Mouse (Mus musculus) bone marrow macrophage, adult 2 months (primary cell): Measurements from ENCODE around the gene Gm28635.

Source experiments
- CTCF ChIP-seq: IDR thresholded peaks from 2 replicates; pipeline ENCODE4 v1.5.1; 2012; ENCODE audit warnings: low read depth, mild to moderate bottlenecking, low read length, moderate library complexity
- POLR2A ChIP-seq: IDR thresholded peaks from 2 replicates; pipeline ENCODE4 v1.6.1; 2012; ENCODE audit warnings: mild to moderate bottlenecking, low read depth, low read length, borderline replicate concordance

GRCm38 (mm10) chr2:84716423-84717355, 38.8 kb upstream of the Gm28635 start:
- TF ChIP-seq CTCF = no peak
- TF ChIP-seq POLR2A = no peak
